Mouse (Mus musculus): Measurements from ENCODE around the gene Inha.

DNA sequence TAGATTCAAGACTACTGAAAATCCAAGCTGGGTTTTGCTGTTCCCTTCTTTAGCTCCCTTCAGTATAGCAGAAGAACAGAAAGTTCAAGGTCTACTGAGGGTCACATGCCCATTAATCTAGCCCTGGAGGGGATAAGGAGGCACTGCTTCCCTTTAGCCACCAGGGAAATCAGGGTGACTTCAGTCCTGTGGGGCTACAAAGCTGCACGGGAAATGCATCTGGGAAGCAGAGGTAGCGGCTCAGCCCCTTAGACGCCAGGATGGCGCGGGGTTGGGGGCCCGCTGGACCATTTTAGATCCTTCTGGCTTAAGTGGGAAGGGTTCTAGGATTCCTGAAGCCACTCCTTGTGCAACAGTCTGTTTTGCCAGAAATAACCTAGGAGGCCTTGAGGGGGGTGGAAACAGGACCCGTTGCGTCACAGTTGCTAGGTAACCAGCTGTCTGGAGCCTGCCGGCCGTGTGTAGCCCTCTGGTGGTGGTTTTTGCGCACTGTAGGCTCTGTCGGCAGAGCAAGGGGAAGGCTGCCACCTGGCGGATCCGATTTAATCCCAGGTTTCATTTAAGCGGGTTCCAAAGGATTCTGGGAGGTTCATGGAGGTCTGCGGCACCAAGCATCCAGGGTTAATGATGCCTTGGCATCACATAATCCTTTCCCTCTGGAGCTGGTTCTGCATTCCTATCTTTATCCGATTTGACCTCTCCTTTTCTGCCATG is 52.5 kb downstream of the Inha start:
- TF ChIP-seq MAFK (IDR thresholded peaks at IDR 0.05; ENCODE audit: insufficient read depth, low read depth, low read length), result no peak
- peak; percentile 47; the same call in 1 of the 2 replicates for TF ChIP-seq ZNF384 (IDR thresholded peaks at IDR 0.05; ENCODE audit: low read depth, low read length)

Measured in ES-E14 (cell line).